Mouse (Mus musculus): ENCODE data around the gene Zbtb46.

- TF ChIP-seq CTCF (IDR thresholded peaks at IDR 0.05; ENCODE audit: control insufficient read depth, insufficient read depth, low read length) (no peak), POLR2A (IDR thresholded peaks at IDR 0.05; ENCODE audit: borderline replicate concordance, control insufficient read depth, low read depth, low read length) (no peak)
These were observed 116.5 kb downstream of the Zbtb46 start for GRCm38 (mm10) chr2:181342766-181343165.

Data from bone marrow, adult 2 months (tissue).